Mouse (Mus musculus) heart, embryonic 13.5 days (tissue): ENCODE measurements around the gene Pou6f2. TPM values are rescaled to one million over a fixed set of nuclear protein-coding genes. Genes with fewer than 3 reads are reported as not detected.

Experiments
- ATAC-seq: fragments of 200-750 bp; cut with Nextera tagmentation; 2 replicates; pipeline ENCODE4 v1.8.0; 2017; ENCODE audit warnings: moderate TSS enrichment; ENCODE audit not compliant: insufficient number of reproducible peaks, low FRiP score, low TSS enrichment; ENCODE audit errors: extremely low read depth
- H3K27ac ChIP-seq: fragments of 300-500 bp; sonication (generic); replicated peaks from 2 replicates; pipeline ENCODE4 v1.5.1; 2015; ENCODE audit warnings: moderate library complexity, mild to moderate bottlenecking, inconsistent platforms
- H3K27me3 ChIP-seq: fragments of 300-500 bp; sonication (generic); replicated peaks from 2 replicates; pipeline ENCODE4 v1.6.1; 2015; ENCODE audit warnings: mild to moderate bottlenecking, inconsistent platforms
- H3K36me3 ChIP-seq: fragments of 300-500 bp; sonication (generic); 2 replicates; pipeline ENCODE4 v1.6.1; 2015; ENCODE audit warnings: mild to moderate bottlenecking, inconsistent platforms
- H3K4me1 ChIP-seq: fragments of 300-500 bp; sonication (generic); 2 replicates; pipeline ENCODE4 v1.6.1; 2015; ENCODE audit warnings: inconsistent platforms
- H3K4me2 ChIP-seq: fragments of 300-500 bp; sonication (generic); 2 replicates; pipeline ENCODE4 v1.6.1; 2015; ENCODE audit warnings: inconsistent platforms, mild to moderate bottlenecking, moderate library complexity
- H3K4me3 ChIP-seq: fragments of 300-500 bp; sonication (generic); 2 replicates; pipeline ENCODE4 v1.5.1; 2015; ENCODE audit warnings: moderate library complexity, mild to moderate bottlenecking, inconsistent platforms
- H3K9ac ChIP-seq: fragments of 300-500 bp; sonication (generic); 2 replicates; pipeline ENCODE4 v1.6.1; 2015; ENCODE audit warnings: inconsistent platforms, mild to moderate bottlenecking, moderate library complexity
- H3K9me3 ChIP-seq: fragments of 300-500 bp; sonication (generic); 2 replicates; pipeline ENCODE4 v1.6.1; 2016; ENCODE audit warnings: inconsistent platforms
- WGBS: fragments of 180-500 bp; shearing (Covaris S2); methylation state at CpG from one replicate; pipeline ENCODE4 v1.1.7; 2015; ENCODE audit warnings: mixed read lengths; 5-methylcytosine and 5-hydroxymethylcytosine counted together
- polyA plus RNA-seq: library from polyadenylated mRNA; unstranded; fragments of >200 nt; fragmentation: Nextera tagmentation; extraction: Ambion mirVana; gene quantifications from 2 replicates; pipeline ENCODE4 v1.2.1, GENCODE M21; 2015

The Pou6f2 gene
- polyA plus RNA-seq, 1 experiment from 2014 or later = 1.3 TPM

GRCm38 (mm10) chr13:18312613-18313012, 84.9 kb downstream of the Pou6f2 start:
- ATAC-seq = no peak
- WGBS = 72% methylated on average over 8 of the region's 8 CpGs
- H3K27me3 ChIP-seq = no peaks in the 10 kb centered on the region
- H3K4me2 ChIP-seq = no peak overlapping the region
- no peaks in the 10 kb centered on the region for H3K36me3 ChIP-seq
- no peak overlapping the region for H3K9ac ChIP-seq
- H3K27ac ChIP-seq = no peak overlapping the region
- H3K9me3 ChIP-seq = no peaks in the 10 kb centered on the region
- no peak overlapping the region for H3K4me3 ChIP-seq
- no peaks in the 10 kb centered on the region for H3K4me1 ChIP-seq

DNA sequence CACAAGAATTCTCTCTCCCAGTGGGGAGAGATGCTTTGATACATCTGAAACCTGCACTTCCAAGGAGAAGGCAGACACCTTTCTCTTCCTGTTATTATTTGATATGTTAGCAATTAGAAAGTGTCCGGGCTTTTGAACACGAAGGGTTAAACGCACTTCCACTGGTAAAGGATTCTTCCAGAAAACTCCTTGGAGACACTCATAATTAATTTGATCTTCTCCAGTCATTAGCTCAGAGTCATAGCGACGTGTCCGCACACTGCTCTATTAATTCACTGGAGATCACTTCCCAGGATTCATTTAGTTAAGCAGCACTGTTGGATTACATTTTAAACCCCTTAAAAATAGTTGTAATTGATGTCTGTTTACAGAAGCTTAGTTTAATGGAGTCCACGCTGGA, 88.5 kb downstream of the Pou6f2 start:
- H3K27ac ChIP-seq = no peak overlapping the region
- H3K9me3 ChIP-seq = no peaks in the 10 kb centered on the region
- H3K36me3 ChIP-seq = no peaks in the 10 kb centered on the region
- H3K4me2 ChIP-seq = no peak overlapping the region
- no peak overlapping the region for H3K9ac ChIP-seq
- 75% methylated on average over 7 of the region's 7 CpGs for WGBS
- H3K4me3 ChIP-seq = no peak overlapping the region
- no peaks in the 10 kb centered on the region for H3K27me3 ChIP-seq
- no peaks in the 10 kb centered on the region for H3K4me1 ChIP-seq
- ATAC-seq = no peak

GRCm38 (mm10) chr13:18306506-18307145, 90.9 kb downstream of the Pou6f2 start:
- Histone ChIP-seq H3K9me3 (no peaks in the 10 kb centered on the region), H3K9ac (no peak overlapping the region), H3K4me1 (no peaks in the 10 kb centered on the region), H3K4me3 (no peak overlapping the region), H3K4me2 (no peak overlapping the region), H3K27me3 (no peaks in the 10 kb centered on the region), H3K36me3 (no peaks in the 10 kb centered on the region), H3K27ac (no peak overlapping the region)
- no peak for ATAC-seq
- WGBS = 75% methylated on average over 7 of the region's 7 CpGs

DNA sequence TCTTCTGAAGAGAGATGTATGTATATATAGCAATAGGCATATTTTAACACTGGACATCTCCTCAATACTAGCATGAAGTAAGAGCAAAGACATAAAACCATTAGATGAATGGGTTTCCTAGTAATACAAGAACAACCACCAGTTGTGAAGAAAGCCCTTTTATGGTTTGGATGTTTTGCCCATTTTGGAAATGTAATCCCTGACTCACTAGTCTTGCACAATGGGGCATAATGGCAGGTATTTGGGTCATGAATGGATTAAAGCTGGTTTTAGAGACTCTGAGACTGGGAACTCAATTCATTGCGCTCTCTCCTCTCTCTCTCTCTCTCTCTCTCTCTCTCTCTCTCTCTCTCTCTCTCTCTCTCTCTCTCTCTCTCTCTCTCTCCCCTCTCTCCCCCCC, 97.5 kb downstream of the Pou6f2 start:
- Histone ChIP-seq H3K9me3 (no peaks in the 10 kb centered on the region), H3K36me3 (no peaks in the 10 kb centered on the region), H3K4me3 (no peak overlapping the region), H3K4me2 (no peak overlapping the region), H3K27ac (no peak overlapping the region), H3K4me1 (0 out of 2 replicates have a peak, but pooled peaks cover 3% of the 10 kb centered on the region), H3K27me3 (no peaks in the 10 kb centered on the region), H3K9ac (no peak overlapping the region)
- 100% methylated on average over 1 of the region's 1 CpGs for WGBS
- no peak for ATAC-seq

DNA sequence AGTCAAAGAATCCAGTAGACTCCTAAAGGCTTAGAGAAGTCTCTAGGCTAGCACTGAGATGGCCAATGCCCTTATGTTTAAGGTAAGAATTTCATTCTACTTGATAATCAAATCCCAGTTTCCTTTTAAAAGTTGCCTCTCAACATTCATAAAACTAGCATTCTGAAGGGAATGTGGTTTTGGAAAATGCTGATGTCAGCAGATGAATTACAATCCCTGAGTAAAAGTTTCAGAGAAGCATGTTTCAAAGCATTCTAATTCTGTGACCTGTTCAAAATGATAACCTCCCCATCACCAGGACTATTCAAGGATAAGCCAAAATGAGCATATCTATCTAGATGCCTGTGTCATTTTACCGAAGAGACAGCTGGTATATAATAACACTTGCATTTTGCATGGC, 104.0 kb downstream of the Pou6f2 start:
- Histone ChIP-seq H3K36me3 (no peaks in the 10 kb centered on the region), H3K27me3 (no peaks in the 10 kb centered on the region; the same call in 1 of the 2 replicates), H3K4me2 (no peak overlapping the region), H3K9me3 (no peaks in the 10 kb centered on the region), H3K4me3 (no peak overlapping the region), H3K27ac (no peak overlapping the region), H3K4me1 (peaks cover 7% of the 10 kb centered on the region; the same call in 1 of the 2 replicates), H3K9ac (no peak overlapping the region)
- ATAC-seq = no peak
- WGBS = 67% methylated on average over 1 of the region's 1 CpGs

DNA sequence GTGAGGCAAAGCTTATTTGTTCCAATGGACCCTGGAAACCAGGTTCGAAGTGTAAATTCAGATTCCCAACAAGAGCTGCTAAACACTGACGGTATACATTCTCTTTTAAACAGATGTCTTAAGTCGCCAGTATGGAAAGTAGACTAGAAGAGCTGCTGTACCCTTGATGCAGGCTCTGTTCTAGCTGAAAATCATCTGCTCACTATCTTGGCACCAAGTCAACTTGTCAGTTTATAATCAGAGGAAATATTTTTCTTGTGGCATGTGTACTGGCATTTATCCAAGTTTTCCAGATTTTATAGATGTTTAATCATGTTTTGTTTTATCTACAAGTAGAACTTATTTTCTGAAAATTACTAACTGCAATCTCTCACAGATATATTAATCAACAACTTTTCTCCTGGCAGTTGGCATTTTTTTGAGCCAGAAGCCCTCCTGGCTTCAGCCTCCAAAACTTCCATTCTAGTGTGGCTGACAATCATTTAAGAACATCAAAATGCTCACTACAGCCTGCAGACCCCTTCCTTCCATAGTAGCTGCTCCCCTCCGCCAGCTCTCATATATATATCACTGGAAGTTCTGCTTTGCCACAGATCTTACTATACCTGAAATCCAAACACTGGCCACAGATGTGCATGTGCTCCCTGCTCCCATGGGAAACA, 107.1 kb downstream of the Pou6f2 start:
- Histone ChIP-seq H3K27me3 (no peaks in the 10 kb centered on the region; the same call in 1 of the 2 replicates), H3K9ac (no peak overlapping the region), H3K36me3 (no peaks in the 10 kb centered on the region), H3K4me1 (peaks cover 7% of the 10 kb centered on the region; the same call in 1 of the 2 replicates), H3K9me3 (no peaks in the 10 kb centered on the region), H3K27ac (no peak overlapping the region), H3K4me3 (no peak overlapping the region), H3K4me2 (no peak overlapping the region)
- 63% methylated on average over 4 of the region's 4 CpGs for WGBS
- ATAC-seq = no peak

DNA sequence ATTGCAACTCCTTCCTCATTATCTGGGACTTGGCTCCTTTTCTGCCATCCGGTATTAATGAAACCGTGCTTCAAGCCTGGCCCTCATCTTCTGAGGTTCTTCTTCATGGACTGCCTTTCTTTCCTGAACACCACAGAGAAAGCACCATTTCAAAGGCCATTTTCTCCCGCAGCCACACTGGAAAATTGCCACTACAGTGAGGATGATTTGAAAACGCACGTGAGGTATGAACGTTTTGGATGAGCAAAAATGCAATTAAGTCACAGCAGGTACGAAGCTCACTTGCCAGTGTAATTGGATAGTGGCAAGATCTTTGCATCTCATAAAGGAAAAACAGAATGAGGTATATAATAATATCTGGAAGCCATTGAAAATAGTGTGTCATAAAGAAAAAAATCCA, 110.0 kb downstream of the Pou6f2 start:
- Histone ChIP-seq H3K4me3 (no peak overlapping the region), H3K4me1 (peaks cover 4% of the 10 kb centered on the region; the same call in 1 of the 2 replicates), H3K4me2 (no peak overlapping the region), H3K27me3 (no peaks in the 10 kb centered on the region), H3K36me3 (no peaks in the 10 kb centered on the region), H3K9ac (no peak overlapping the region), H3K9me3 (no peaks in the 10 kb centered on the region), H3K27ac (no peak overlapping the region)
- WGBS = 82% methylated on average over 7 of the region's 7 CpGs
- ATAC-seq = no peak

DNA sequence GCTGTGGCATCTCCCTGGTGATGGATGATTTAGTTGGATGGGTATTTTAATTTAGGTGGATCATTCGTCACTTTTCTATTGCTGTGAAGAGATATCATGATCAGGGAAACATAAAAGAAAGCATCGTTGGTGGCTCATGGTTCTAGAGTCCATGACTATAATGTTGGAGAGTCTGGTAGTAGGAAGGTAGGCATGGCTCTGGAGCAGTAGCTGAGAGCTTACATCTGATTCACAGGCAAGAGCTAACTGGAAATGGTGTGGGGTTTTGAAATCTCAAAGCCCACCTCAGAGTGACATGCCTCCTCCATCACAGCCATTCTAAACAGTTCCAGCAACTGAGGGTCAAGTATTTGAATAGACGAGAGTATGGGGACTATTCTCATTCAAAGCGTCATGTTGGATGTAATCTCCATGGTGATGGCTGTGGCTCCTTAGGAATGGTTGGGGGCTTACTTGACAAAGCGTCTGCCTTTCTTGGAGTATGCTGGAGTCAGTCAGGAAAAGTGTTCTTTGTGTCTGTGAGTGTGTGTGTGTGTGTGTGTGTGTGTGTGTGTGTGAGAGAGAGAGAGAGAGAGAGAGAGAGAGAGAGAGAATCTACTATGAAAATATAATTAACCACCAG, 115.0 kb downstream of the Pou6f2 start:
- no peaks in the 10 kb centered on the region for H3K27me3 ChIP-seq
- no peaks in the 10 kb centered on the region for H3K36me3 ChIP-seq
- H3K9me3 ChIP-seq = no peaks in the 10 kb centered on the region
- ATAC-seq = no peak
- WGBS = 73% methylated on average over 5 of the region's 5 CpGs
- no peak overlapping the region for H3K9ac ChIP-seq
- H3K4me1 ChIP-seq = no peaks in the 10 kb centered on the region
- no peak overlapping the region for H3K27ac ChIP-seq
- H3K4me3 ChIP-seq = no peak overlapping the region
- H3K4me2 ChIP-seq = no peak overlapping the region

GRCm38 (mm10) chr13:18281084-18281483, 116.4 kb downstream of the Pou6f2 start:
- H3K9me3 ChIP-seq = no peaks in the 10 kb centered on the region
- H3K27me3 ChIP-seq = no peaks in the 10 kb centered on the region
- ATAC-seq = no peak
- H3K36me3 ChIP-seq = no peaks in the 10 kb centered on the region
- no peak overlapping the region for H3K4me2 ChIP-seq
- H3K4me3 ChIP-seq = no peak overlapping the region
- no peak overlapping the region for H3K27ac ChIP-seq
- H3K4me1 ChIP-seq = peaks cover 7% of the 10 kb centered on the region; the same call in 1 of the 2 replicates
- WGBS = 49% methylated on average over 3 of the region's 3 CpGs
- H3K9ac ChIP-seq = no peak overlapping the region

DNA sequence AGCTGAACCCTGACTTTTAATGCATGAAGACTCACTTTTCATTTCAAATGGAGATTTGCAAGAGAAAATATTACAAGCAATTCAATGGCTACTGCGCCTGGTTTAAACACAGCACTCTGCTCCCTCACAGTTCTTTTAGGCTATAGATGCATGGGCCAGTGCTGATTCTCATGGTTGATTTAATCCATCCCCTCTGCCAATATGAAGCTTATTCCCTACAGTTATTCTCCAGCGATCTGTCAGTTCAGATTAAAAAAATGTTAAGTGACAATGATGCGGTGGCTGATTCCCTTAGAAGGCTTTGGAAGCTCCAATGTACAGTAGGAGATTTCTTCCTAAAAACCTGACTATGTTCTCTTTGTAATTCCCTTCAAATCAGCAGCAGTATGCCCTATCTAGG, 144.4 kb downstream of the Pou6f2 start:
- no peak for ATAC-seq
- no peak overlapping the region for H3K4me2 ChIP-seq
- WGBS = 76% methylated on average over 3 of the region's 3 CpGs

GRCm38 (mm10) chr13:18218566-18219234, 178.8 kb downstream of the Pou6f2 start:
- Histone ChIP-seq H3K27me3 (0 out of 2 replicates have a peak, but pooled peaks cover 5% of the 10 kb centered on the region), H3K4me3 (peak overlapping the region; percentile 26; the same call in 1 of the 2 replicates), H3K36me3 (no peaks in the 10 kb centered on the region), H3K9ac (peak overlapping the region; percentile 63), H3K4me2 (peak overlapping the region; percentile 63), H3K4me1 (peaks cover 6% of the 10 kb centered on the region), H3K9me3 (no peaks in the 10 kb centered on the region), H3K27ac (no peak overlapping the region)
- WGBS = 7% methylated on average over 22 of the region's 22 CpGs
- no peak for ATAC-seq

More for the DNA sequence above, 144.4 kb downstream of the Pou6f2 start:
- H3K27ac ChIP-seq = no peak overlapping the region
- H3K27me3 ChIP-seq = no peaks in the 10 kb centered on the region
- H3K4me1 ChIP-seq = no peaks in the 10 kb centered on the region
- no peak overlapping the region for H3K4me3 ChIP-seq
- H3K36me3 ChIP-seq = no peaks in the 10 kb centered on the region
- H3K9me3 ChIP-seq = no peaks in the 10 kb centered on the region
- no peak overlapping the region for H3K9ac ChIP-seq
